Mouse (Mus musculus): ENCODE measurements around the gene Gm20388.
A peak's percentile ranks its signal among the peaks of the same experiment; 100 is the strongest.

Gm20388 gene

DNA sequence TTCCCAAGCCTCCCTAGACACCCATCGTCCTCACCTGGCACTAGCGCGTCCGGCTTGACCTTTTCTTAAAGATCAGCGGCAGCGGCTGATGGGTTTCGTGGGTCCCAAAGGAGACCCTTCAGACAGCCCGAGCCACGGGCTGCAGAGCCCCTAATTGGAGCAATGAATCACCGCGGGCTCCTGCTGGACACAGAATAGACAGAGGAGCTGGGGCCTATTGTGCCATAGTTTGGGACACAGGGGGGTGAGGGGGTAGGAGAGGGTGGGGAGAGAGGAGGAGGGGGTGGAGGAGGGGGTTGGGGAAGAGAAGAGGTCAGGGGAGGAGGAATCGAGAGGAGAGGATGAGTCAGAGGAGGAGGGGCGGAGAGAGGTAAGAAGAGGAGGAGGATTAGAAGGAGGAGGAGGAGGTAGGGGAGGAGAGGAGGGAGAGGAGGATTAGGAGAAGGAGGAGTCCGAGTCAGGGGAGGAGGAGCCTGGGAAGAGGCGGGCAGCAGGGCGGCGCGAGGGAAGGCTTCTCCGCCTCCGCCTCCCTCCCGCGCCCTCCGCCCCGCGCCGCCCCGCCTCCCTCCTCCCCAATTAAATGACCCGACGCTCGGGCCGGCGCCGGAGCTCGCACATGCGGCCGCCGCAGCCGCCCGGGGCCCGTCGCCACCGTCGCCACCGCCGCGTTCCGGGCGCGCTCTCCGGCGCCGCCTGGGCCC lies 317.4 kb downstream of the Gm20388 start, which contains the start of gene Gse1:
Gene Gse1, plus strand, starts transcription at position 566 of the 701 bp plus-strand sequence.
- peak; percentile 73 to 85 for DNase-seq (ENCODE audit: low spot score in 2 of 2)

DNA sequence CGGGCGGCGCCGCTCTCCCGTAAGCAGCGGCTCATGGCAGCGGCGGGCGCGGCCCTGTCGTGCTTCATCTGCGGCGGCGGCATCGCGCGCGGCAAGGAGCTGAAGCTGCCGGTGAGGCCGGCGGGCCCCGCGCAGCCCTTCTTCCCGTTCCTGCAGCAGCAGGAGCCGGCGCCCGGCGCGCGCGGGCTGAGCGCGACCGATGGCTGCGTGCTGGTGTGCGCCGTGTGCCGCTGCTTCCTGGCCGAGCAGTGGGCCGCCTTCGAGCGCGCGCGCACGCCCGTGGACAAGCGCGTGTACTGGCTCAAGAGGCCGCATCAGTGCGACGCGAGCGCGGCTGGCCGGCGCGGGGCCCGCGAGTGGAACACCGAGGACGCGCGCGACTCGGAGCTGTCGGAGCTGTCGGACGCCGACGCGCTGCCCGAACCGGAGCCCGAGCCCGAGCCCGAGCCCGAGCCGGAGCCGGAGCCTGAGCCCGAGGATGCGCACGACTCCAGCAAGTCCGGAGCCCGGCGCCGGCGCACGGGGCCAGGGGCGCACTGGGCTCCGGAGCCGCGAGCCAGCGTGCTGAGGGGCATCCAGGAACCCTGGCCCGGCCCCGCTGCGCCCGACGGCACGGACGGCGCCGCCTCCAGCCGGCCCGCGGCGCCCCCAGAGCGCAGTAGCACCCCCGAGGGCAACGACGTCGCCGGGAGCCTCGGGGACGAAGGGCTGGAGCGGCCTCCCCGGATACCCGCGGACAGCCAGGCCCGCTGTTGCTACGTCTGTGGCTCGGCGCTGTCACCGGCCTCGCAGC lies 318.3 kb downstream of the Gm20388 start:
- no peak for DNase-seq (ENCODE audit: low spot score in 2 of 2)

DNA sequence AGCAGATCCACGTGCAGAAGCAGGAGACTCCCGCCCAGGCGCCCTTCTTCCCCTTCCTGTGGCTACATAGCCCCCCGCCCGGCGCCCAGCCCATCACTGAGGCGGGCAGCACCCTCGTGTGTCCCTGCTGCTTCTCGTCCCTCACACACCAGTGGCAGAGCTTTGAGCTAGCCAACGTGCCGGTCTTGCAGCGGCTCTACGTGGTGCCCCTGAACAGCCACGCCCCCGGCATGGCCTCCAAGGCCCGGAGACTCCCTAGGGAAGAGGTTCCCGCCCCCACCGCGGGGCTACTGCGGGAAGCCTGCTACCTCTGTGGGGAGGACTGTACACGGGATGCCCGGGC lies 318.9 kb downstream of the Gm20388 start:
- no peak for DNase-seq (ENCODE audit: low spot score in 2 of 2)

DNA sequence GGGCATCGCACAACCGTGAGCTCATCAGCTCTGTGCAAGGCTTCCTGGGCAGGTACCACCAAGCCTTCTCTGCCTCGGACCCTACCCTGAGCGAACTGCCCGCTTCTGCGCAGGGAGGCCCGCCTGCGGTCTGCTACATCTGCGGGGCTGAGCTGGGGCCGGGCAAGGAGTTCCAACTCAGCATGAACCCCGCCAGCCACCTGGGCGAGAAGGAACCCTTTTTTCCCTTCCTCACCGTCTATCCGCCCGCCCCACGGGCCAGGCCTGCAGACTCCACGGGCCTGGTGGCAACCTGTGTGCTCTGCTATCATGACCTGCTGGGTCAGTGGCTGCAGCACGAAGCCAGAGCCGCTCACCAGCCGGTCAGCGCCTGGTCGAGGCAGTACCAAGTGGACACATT lies 319.4 kb downstream of the Gm20388 start:
- DNase-seq (ENCODE audit: low spot score in 2 of 2) = no peak

DNA sequence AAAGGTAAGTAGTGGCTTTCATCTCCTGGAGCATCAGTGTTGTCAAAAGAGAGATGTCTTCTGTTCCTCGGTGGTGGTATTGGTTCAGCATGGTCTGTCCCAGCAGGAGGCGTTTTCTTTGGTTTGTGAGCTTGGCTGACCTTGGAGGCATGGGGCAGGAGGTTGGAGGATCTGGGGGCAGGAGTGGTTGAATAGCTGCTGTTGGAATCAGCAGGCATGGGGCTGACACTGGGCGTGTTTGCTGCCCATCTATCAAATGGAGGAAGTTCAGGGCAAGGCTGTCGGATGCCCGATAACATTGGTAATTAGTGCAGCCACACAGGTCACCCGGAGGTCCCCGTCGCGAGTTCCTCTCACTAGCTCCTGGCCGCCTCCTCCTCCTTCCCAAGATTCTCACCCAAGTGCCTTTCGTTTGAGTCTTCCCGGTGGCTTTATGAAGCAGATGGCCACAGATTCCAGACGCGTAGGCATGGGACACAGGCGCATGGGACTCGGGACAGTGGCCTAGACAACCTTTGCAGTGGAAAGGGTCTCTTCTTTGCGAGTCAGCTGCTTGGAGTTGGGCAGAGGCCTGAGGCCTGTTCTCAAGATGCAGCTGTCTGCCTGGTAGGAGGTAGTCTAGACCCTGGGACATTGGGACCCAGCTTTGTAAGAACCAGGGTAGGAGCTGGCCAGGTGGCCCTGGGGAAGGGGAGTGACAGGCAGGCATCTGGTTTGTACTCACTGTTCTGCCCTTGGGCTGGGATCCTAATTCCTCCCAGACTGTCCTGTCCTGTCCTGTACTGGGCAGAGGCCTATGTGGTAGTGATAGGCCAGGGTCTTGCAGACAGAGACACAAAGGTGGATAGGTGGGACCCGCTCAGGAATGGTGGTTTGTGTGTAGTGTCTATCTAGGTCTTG lies 320.3 kb downstream of the Gm20388 start:
- DNase-seq (ENCODE audit: low spot score in 2 of 2) = no peak

DNA sequence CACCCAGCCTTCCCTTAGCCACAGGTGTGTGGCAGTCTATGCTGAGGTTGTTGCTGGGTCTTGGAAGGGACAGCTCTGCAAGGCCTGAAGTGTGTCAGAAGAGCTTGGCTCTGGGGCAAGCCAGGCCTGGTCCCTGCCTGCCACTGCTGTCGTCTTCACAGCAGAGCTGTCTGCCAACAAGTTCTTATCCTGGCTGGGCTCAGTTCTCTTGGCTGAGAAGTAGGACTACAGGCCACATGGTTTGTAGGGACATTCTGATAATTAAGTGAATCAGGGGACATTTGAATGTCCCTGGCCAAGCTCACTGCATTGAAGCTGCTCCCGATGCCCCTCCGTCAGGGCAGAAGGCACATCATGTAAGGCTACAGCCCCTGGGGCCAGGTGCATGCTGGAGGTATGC lies 321.2 kb downstream of the Gm20388 start:
- DNase-seq (ENCODE audit: low spot score in 2 of 2) = no peak

DNA sequence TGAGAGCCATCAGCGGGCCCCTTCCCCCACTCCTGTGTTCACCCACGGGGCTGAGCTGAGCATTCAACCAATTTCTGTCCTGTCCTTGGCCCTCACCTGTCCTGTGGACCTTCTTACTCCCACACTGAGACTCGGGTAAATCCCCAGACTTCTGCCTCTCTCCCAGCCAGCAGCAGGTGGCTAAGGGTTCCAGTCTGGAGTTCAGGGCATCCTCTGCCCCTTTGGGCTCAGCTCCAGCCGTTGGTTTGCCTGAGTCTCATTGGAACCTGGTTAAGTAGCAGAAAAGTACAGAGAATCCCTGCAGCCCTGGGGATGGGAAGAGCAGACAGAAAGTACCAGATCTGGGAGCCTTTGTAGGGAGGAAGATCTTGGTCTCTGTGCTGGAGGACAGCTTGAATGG lies 321.8 kb downstream of the Gm20388 start:
- no peak for DNase-seq (ENCODE audit: low spot score in 2 of 2)

DNA sequence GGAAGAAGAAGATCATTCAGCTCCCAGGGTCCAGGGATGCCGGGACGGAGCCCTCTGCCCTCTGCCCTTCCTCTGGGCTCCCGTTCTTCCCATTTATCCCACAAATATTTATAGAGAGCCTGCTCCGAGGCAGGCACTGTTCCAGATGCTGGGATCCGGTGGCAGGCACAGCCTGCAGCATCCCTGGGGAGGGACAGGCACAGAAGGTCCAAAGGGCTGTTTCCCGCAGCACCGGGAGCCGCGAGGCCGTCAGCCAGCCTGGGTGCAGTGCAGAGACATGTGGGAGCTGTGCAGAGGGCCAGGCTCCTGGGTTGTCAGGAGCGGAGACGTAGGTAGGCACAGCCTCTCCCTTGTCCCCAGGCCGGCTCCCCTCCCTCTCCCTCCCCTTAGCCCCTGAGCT lies 322.3 kb downstream of the Gm20388 start:
- no peak for DNase-seq (ENCODE audit: low spot score in 2 of 2)

DNA sequence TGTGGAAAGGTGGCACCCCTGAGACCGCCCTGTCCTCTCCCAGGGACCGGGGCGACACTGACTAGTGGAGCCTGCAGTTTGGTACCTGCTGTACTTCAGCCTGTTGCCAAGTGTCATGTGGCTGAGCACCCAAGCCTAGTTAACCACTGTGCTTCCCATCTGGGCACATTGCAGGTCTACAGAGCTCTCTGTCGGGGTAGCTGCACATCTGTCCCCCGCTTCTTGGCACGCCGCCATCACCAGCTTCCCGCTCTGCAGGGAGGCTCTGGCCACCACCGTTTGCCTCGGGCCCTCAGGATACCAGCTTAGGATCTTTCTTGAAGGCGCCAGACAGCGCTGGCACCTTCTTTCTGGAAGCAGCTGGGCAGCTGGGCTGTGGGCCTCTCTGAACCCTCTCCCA lies 323.8 kb downstream of the Gm20388 start:
- no peak for DNase-seq (ENCODE audit: low spot score in 2 of 2)

DNA sequence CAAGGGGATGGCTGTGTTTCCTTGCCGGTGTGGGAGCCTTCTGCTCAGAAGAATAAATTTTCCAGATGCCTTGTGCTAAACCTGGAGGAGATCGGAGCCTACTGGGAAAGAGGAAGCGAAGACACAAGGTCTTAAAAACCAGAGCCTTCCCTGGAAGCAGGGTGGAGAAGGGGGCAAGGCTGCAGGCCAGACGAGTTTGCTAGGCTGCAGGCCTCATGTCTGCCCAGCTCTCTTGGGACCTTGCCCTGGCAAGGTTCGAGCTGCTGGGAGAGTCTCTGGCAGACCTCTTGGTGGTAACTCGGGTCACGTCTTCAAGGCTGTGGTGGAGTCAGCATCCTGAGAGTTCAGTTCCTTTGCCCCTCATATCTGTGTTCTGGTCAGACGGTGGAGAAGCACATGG lies 324.2 kb downstream of the Gm20388 start:
- no peak for DNase-seq (ENCODE audit: low spot score in 2 of 2)

DNA sequence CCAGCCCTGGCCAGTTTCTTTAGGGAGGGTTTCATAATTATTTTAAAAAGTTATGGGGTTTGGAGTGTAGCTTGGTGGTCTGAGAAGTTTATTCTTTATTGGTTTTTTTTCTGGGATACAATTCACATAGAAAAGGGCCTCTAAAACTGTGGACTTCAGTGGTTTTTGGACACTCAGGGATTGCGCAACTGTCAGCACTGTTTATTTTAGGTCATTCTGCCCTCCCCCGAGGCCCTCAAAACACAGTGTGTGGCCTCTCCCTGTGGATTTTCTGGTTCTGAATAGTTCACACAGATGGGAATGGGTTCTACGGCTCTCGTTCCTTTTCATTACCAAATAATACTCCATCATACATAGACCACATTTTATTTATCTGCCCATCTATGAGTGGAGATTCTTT lies 332.6 kb downstream of the Gm20388 start:
- no peak for DNase-seq (ENCODE audit: low spot score in 2 of 2)

DNA sequence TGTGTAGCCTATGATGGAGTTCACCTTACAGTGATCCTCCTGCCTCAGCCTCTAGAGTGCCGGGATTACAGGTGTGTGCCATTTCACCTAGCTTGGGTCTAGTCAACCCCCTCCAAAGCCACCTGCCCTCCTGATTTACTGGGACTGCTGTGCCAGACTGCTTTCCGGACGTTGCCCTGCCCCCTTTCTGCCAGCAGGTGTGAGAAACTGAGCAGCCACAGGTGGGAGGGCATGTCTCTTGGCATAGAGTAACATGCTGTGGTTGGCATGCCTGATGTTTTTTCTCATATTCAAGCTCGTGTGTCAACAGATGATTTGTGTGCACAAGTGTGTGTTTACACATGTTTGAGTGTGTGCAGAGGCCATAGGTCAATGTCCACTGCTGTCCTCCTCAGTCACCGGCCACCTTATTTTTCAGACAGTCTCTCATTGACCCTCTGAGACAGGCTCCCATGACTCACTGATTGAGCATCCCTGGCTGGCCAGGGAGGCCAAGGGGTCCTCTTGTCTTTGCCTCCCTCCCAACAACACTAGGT lies 333.3 kb downstream of the Gm20388 start:
- DNase-seq (ENCODE audit: low spot score in 2 of 2) = no peak

DNA sequence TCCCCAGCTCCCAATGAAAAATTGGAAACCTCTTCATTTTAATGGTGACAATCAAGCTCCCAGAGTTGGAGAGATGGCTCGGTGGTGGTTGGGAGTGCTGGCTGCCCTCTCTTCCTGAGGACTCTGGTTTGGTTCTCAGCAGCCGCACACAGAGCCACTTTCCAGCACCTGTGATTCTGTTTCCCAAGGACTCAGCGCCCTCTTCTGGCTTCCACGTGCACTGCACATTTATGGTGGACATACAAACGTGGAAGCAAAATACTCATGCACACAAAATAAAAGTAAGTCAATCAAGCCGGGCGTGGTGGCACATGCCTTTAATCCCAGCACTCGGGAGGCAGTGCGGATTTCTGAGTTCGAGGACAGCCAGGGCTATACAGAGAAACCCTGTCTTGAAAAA lies 333.9 kb downstream of the Gm20388 start:
- DNase-seq (ENCODE audit: low spot score in 2 of 2) = no peak

DNA sequence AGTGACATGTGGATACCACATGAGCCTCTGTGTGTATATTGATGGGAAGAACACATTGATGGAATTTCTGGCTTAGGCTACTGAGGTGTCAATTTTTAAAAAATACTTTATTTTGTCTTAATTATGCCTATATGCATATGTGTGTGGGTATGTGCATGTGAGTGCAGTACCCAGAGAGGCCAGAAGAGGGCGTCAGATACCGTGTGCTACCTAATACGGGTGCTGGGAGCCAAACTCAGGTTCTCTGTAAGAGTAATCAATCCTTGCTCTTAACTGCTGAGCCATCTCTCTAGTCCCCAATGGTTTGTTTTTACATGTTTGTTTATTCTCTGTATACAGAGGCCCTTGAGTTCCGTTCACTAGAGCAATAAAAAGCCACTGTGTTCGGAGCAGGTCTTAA lies 337.0 kb downstream of the Gm20388 start:
- DNase-seq (ENCODE audit: low spot score in 2 of 2) = no peak

DNA sequence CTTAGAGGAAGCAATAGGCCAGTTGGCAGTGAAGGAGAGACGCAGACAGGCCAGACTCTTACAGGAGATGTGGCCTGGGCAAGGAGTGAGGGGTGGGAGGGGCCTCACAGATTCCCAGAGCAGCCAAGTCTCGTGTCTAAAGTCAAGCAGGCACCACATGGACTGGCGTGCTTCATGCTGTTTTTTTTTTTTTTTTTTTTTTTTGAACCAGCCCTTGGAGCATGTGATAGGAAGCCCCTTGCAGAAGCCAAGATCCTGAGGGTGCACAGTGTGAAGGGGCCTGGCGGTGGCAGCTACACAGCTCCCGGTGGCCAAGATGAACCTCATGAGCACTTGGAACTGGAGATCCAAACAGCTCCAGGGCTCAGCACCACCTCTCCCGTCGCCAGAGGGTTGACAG lies 337.4 kb downstream of the Gm20388 start:
- no peak for DNase-seq (ENCODE audit: low spot score in 2 of 2)

DNA sequence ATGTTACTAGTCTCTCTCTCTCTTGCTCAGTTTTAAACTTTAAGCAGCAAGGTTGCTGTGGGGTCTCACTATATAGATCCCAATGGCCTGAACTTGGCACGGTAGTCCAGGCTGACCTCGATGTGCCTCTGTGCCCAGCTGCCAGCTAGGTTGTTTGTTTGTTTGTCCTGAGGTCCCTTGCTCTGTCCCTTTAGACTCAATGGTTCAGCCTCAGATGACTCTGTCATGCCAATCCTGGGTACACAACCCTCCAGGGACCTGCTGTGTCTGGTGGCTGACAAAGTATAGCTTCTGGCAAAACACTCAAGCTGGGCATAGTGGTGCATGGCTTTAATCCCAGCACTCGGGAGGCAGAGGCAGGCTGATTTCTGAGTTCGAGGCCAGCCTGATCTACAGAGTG lies 337.8 kb downstream of the Gm20388 start:
- no peak for DNase-seq (ENCODE audit: low spot score in 2 of 2)

DNA sequence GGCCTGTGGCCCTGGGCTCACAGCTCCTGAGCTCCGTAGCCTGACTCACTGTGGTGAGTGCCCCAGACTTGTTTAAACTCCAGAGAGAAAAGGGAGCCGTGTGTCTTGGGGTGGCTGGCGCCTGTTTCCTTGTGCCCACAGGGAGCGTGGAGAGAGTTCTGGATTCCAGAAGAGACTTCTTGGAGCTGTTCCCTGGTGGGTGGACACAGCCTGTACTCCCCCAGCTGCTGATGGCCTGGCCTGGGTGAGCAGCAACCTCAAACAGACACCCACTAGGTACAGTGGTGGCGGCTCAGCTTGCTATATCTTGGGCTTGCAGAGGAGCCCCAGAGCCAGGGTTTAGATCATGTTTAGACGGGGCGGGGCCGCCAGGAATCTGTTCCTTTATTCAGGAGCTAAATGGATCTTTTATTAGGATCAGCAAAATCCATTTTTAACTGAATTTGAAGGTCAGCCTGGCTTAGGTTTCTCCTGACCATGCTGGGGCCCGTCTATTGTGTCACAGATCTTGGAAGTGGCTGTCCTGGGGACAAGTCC lies 339.2 kb downstream of the Gm20388 start:
- no peak for DNase-seq (ENCODE audit: low spot score in 2 of 2)

DNA sequence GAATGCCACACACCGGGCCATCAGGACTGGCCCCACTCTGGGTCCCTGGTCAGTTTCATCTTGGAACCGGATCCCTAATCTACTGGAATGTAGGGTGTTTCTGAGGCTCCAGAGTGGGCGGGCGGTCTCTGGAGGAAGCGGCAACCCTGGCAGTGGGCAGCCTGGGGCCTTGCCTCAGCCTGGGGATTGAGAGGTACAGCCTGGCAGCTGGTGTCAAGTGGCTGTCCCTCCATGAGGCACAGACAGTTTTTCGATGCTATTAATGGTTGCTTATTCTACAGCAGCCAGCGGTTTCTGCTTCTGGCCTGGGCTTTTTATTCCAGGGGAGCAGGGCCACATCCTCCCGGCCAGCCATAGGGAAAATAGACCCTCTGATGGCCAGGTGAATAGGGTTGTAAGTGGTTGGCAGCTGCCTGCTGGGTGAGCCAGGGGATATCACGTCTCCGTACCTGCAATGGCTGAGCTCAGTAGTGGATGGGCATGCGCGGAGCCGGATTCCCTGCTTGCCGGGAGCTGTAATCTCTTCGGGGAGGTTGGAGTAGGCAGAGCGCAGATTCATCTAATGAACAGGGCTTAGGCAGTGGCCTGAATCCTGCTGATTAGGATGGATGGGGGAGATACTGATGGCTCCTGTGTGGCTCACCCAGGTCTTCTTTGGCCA lies 340.2 kb downstream of the Gm20388 start:
- no peak for DNase-seq (ENCODE audit: low spot score in 2 of 2)

DNA sequence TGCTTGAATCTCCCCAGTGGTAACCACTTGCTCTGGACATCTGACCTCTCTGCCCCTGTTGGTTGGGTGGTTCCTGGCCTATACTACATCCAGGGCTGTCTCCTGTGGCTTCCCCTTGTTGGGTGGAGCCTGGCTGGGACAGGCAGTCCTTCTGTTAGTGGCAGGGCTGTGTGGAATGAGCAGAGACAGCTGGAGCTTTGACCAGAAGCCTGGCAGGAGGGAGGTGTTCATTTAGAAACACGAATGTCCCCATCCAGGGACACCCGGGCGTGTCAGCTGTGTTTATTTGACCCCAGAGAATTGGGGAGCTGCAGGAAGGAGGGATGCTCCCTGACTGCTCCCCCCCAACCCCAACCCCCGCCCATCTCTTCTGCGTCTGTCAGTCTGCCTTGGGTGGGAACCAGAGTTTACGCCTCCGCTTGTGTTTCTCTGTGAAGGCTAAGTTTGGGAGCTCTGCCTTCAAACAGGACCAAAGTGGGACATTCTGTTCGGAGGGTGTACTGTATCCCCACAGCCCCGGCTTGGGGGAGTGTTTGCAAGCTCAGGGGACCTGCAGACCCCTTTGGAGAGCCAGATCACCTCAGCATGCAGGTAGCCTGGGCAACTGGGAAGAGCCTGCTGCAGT lies 340.9 kb downstream of the Gm20388 start:
- DNase-seq (ENCODE audit: low spot score in 2 of 2) = peak in 1 of 2 experiments; percentile 42

DNA sequence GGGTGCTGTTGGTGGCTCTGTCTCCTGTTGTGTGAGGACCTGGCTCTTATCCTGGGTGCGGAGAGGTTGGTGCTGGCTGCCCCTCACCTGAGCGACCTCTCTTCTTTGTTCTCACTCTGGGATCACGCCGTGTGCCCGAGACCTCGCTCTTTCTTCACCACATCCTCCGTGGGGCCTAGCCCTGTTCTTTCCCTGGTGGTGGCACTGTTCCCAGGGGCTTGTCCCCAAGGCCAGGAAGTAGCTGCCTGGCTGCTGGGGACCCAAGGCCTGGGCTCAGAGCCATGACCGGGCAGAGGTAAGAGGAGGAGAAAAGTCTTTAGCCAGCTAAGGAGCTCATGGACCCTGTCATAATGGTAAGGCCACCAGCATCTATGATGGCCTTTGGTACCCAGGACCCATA lies 343.0 kb downstream of the Gm20388 start:
- DNase-seq (ENCODE audit: low spot score in 2 of 2) = no peak

Data from urinary bladder, adult 18-20 months (tissue).